Mouse (Mus musculus) kidney, embryonic 14.5 days (tissue): ENCODE measurements around the gene Gm1043. TPM values are rescaled to one million over a fixed set of nuclear protein-coding genes. Genes with fewer than 3 reads are reported as not detected.

Experiments used
- ATAC-seq: fragments of 200-750 bp; cut with Nextera tagmentation; 2 replicates; pipeline ENCODE4 v1.8.0; 2017; ENCODE audit warnings: moderate number of reproducible peaks, mild to moderate bottlenecking, moderate TSS enrichment, moderate library complexity; ENCODE audit not compliant: low FRiP score, low TSS enrichment
- H3K27ac ChIP-seq: fragments of 300-500 bp; sonication (generic); 2 replicates; pipeline ENCODE4 v1.5.1; 2014; ENCODE audit warnings: low read depth, mild to moderate bottlenecking, low read length, moderate library complexity, mixed read lengths
- H3K27me3 ChIP-seq: fragments of 300-500 bp; sonication (generic); 2 replicates; pipeline ENCODE4 v1.6.1; 2014; ENCODE audit warnings: mild to moderate bottlenecking, low read length; ENCODE audit not compliant: control insufficient read depth, insufficient read depth
- H3K36me3 ChIP-seq: fragments of 300-500 bp; sonication (generic); 2 replicates; pipeline ENCODE4 v1.6.1; 2014; ENCODE audit warnings: low read length, mixed read lengths; ENCODE audit not compliant: control insufficient read depth, insufficient read depth
- H3K4me1 ChIP-seq: fragments of 300-500 bp; sonication (generic); 2 replicates; pipeline ENCODE4 v1.6.1; 2014; ENCODE audit warnings: low read length, mixed read lengths; ENCODE audit not compliant: control insufficient read depth, insufficient read depth
- H3K4me2 ChIP-seq: fragments of 300-500 bp; sonication (generic); replicated peaks from 2 replicates; pipeline ENCODE4 v1.6.1; 2014; ENCODE audit warnings: low read depth, mild to moderate bottlenecking, low read length
- H3K4me3 ChIP-seq: fragments of 300-500 bp; sonication (generic); 2 replicates; pipeline ENCODE4 v1.5.1; 2014; ENCODE audit warnings: mild to moderate bottlenecking, low read length
- H3K9ac ChIP-seq: fragments of 300-500 bp; sonication (generic); 2 replicates; pipeline ENCODE4 v1.6.1; 2014; ENCODE audit warnings: low read depth, mild to moderate bottlenecking, low read length, moderate library complexity
- H3K9me3 ChIP-seq: fragments of 300-500 bp; sonication (generic); 2 replicates; pipeline ENCODE4 v1.6.1; 2016; ENCODE audit warnings: low read length; ENCODE audit not compliant: control insufficient read depth
- WGBS: fragments of 180-500 bp; shearing (Covaris S2); extraction: QIAGEN DNeasy Blood & Tissue Kit; methylation state at CpG from one replicate; pipeline ENCODE4 v1.1.7; 2014; 5-methylcytosine and 5-hydroxymethylcytosine counted together
- polyA plus RNA-seq: library from polyadenylated mRNA; unstranded; fragments of >200 nt; fragmentation: Nextera tagmentation; extraction: Ambion mirVana; gene quantifications from 2 replicates; pipeline ENCODE4 v1.2.1, GENCODE M21; 2014

Gm1043 gene
- polyA plus RNA-seq, 1 experiment from 2014 or later = not detected

- WGBS = 62% methylated on average over 7 of the region's 7 CpGs
- Histone ChIP-seq H3K4me1 (no peaks in the 10 kb centered on the region), H3K27me3 (no peaks in the 10 kb centered on the region), H3K36me3 (no peaks in the 10 kb centered on the region), H3K9me3 (no peaks in the 10 kb centered on the region), H3K9ac (no peak overlapping the region), H3K4me2 (no peak overlapping the region), H3K4me3 (no peak overlapping the region), H3K27ac (no peak overlapping the region)
- ATAC-seq = no peak
Observed at GRCm38 (mm10) chr5:37256823-37257222, 171.7 kb downstream of the Gm1043 start.

GRCm38 (mm10) chr5:37257243-37257642, 172.1 kb downstream of the Gm1043 start:
- Histone ChIP-seq H3K27me3 (no peaks in the 10 kb centered on the region), H3K4me3 (no peak overlapping the region), H3K4me1 (no peaks in the 10 kb centered on the region), H3K4me2 (no peak overlapping the region), H3K36me3 (no peaks in the 10 kb centered on the region), H3K27ac (no peak overlapping the region), H3K9me3 (no peaks in the 10 kb centered on the region), H3K9ac (no peak overlapping the region)
- ATAC-seq = no peak
- 52% methylated on average over 5 of the region's 5 CpGs for WGBS

GRCm38 (mm10) chr5:37261734-37262133, 176.6 kb downstream of the Gm1043 start:
- no peak overlapping the region for H3K27ac ChIP-seq
- no peak overlapping the region for H3K4me2 ChIP-seq
- H3K27me3 ChIP-seq = no peaks in the 10 kb centered on the region
- no peaks in the 10 kb centered on the region for H3K36me3 ChIP-seq
- ATAC-seq = no peak
- WGBS = 80% methylated on average over 5 of the region's 5 CpGs
- no peak overlapping the region for H3K4me3 ChIP-seq
- H3K9ac ChIP-seq = no peak overlapping the region
- H3K9me3 ChIP-seq = no peaks in the 10 kb centered on the region
- H3K4me1 ChIP-seq = no peaks in the 10 kb centered on the region

GRCm38 (mm10) chr5:37263816-37264215, 178.6 kb downstream of the Gm1043 start:
- no peaks in the 10 kb centered on the region for H3K27me3 ChIP-seq
- H3K27ac ChIP-seq = no peak overlapping the region
- H3K36me3 ChIP-seq = no peaks in the 10 kb centered on the region
- 60% methylated on average over 6 of the region's 6 CpGs for WGBS
- H3K4me2 ChIP-seq = no peak overlapping the region
- no peaks in the 10 kb centered on the region for H3K9me3 ChIP-seq
- no peaks in the 10 kb centered on the region for H3K4me1 ChIP-seq
- ATAC-seq = no peak
- no peak overlapping the region for H3K9ac ChIP-seq
- no peak overlapping the region for H3K4me3 ChIP-seq

Other genes with a start within 250 kb of the Gm1043 start
- gene Ppp2r2c, start 216.9 kb upstream of the Gm1043 start, polyA plus RNA-seq = not detected in 2 replicates
- gene Wfs1, start 96.2 kb upstream of the Gm1043 start, polyA plus RNA-seq = 12.9 and 20.9 TPM in 2 replicates
- 9.7 and 12.0 TPM in 2 replicates for gene Crmp1, start 156.6 kb downstream of the Gm1043 start, polyA plus RNA-seq